Mouse (Mus musculus): ENCODE measurements around the gene Rbm25.

Rbm25 gene

DNA sequence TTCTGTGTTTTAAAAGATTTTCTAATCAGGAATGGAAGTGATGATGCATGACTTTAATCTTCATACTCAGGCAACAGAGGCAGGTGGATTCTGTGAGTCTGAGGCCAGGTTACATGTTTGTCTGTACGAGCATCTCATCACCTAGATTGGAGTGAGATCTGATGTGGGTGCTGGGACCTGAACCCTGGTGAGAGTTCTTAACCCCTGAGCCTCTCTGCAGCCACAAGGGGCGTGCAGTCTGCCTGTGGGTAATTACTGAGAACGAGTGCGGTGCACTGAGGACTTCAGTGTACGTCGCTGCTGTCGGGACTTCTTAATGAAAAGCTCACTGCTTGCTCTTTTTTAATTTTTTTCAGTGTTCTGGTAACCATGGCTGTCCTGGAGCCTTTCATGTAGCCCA lies 70.6 kb downstream of the Rbm25 start:
- CTCF ChIA-PET = no interaction called here
- POLR2A ChIA-PET = interaction anchor here in 2 of 4 experiments (0.6 to 2.8 kb wide), 3 partner anchors 12 to 46 kb away, joined by 3 to 8 read pairs (median 4); partner anchors contain the start of gene Psen1 (in 1 of the 2)

DNA sequence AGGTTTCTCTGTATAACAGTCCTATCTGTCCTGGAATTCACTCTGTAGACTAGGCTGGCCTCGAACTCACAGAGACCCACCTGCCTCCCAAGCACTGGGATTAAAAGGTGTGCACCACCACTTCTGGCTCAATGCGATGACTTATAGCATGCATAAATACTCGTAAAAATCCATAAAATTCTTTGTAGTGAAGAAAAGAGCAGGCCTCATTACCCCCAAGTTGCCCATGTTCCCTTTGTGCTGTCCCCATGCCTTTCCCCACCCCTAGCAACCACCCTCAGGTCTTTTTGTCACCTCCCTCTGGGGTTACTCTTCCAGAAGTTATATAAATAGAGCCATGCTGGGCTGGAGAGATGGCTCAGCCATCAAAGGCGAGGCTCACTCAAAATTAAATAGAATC lies 71.8 kb downstream of the Rbm25 start:
- CTCF ChIA-PET = no interaction called here
- POLR2A ChIA-PET = interaction anchor here in 2 of 4 experiments (1.0 to 2.0 kb wide), 2 partner anchors 9 to 71 kb away, joined by 3 to 6 read pairs; no protein-coding TSS in a partner anchor

DNA sequence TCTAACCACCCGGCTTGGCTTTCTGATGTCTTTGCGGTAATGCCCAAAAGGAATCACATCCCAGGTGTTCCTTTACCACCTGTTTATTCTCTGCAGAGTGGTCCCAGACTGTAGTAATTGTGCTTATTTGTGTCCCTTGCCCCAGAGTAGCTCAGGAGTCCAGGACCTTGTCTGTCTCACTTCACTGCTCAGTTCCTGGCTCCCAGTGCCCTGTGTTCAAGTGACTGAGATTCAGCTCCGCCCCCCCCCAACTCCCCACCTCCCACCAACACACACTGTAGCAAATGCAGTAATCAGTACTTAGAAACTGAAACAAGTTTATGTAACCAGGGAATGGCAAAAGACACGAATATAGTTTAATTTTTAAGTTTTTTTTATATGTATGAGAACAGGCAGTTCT lies 75.9 kb downstream of the Rbm25 start:
- CTCF ChIA-PET = interaction anchor here in 1 of 4 experiments (0.6 kb wide), 1 partner anchor 23 kb away, joined by 3 read pairs; no protein-coding TSS in a partner anchor
- POLR2A ChIA-PET = interaction anchor here in 3 of 4 experiments (0.7 to 2.5 kb wide), 8 partner anchors 11 to 215 kb away, joined by 3 to 12 read pairs (median 3); partner anchors contain the start of gene Numb (in 1 of the 3)

DNA sequence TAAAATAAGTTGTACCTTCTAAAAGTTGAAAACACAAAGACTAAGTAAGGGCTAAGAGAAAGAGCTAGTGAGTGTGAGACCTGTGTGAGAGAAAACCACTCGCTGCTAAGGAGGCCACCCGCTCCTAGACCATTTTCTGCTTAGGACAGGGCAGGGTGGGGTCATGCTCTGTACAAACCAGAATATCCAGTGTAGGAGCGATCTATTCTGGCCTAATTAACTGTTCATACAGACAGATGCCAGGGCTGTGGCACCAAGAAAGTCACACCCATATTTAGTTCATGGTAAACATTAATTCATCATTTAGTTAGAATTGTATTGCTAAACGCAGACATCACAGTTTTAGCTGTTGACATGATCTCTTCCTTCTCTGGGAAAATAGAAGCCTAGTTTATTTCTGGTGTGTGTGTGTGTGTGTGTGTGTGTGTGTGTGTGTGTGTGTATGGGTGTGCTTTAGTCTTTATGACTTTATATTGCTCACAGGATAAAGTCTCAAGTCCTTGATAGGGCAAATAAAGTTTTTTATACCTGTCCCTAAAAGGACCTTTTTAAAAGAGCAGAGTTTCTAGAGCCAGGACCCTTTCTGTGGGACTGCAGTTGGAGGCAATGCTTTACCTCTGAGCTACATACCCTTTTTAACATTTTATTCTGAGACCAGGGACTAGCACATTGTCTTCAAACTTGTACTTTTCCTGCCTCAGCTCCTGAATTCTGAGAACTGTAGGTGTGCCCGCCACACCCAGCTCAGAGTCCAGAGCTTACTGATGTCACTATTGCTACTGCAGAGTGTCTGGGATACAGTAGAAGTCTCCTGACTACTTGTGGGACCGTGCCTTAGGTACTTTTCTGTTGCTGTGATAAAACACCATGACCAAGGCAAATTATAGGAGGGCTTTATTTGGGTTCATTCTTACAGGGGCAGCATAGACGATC lies 77.4 kb downstream of the Rbm25 start:
- CTCF ChIA-PET = interaction anchor here in 1 of 4 experiments (0.7 kb wide), 1 partner anchor 45 kb away, joined by 3 read pairs; no protein-coding TSS in a partner anchor

DNA sequence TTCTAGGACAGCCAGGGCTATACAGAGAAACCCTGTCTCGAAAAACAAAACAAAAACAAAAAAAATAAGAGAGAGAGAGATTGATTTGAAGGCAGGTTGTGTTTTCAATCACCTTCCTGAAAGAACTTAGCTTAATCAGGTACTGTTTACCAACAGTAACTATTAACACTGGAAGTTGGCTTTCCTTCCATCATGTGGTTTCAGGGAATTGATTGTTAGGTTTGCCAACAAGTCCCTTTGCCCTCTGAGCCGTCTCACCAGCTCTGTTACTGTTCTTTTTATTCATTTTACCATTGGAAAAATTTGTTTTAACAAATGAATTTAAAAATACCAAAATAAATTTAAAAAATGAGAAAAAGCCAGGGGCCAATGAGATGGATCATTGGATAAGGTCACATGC lies 78.9 kb downstream of the Rbm25 start:
- ChIA-PET CTCF (no interaction called here), POLR2A (interaction anchor here in 2 of 4 experiments (0.6 to 1.3 kb wide), 7 partner anchors 8 to 180 kb away, joined by 3 to 4 read pairs (median 3); no protein-coding TSS in a partner anchor)

More for the DNA sequence above, 77.4 kb downstream of the Rbm25 start:
- POLR2A ChIA-PET = interaction anchor here in 3 of 4 experiments (0.5 to 2.5 kb wide), 8 partner anchors 15 to 444 kb away, joined by 3 to 12 read pairs (median 4); partner anchors contain the start of gene Psen1 (in 2 of the 3)

DNA sequence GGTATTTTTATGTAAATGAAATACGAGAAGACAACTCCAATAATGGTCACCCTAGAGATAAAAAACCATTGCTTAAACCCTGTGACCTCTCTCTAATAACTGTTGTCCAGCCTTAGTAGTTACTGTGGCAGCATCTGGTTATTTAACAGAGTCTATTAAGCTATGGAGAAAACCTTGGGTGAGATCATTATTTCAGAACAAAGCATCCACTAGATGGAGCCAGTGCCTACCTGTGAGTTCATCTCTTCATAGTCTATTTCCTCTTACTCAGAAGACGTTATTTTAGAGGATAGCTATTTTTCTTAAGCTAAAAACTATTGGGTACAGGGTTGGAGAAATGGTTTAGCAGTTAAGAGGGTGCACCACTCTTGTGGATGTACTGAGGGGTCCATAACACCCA lies 82.7 kb downstream of the Rbm25 start:
- ChIA-PET CTCF (interaction anchor here (0.6 to 1.7 kb wide), 21 partner anchors 10 to 419 kb away, joined by 3 to 9 read pairs (median 3); partner anchors contain the start of gene Acot2 (in 1 of the 4)), POLR2A (interaction anchor here in 3 of 4 experiments (0.6 to 1.6 kb wide), 9 partner anchors 11 to 1928 kb away, joined by 3 to 6 read pairs (median 4); partner anchors contain the start of gene Psen1 (in 2 of the 3))

DNA sequence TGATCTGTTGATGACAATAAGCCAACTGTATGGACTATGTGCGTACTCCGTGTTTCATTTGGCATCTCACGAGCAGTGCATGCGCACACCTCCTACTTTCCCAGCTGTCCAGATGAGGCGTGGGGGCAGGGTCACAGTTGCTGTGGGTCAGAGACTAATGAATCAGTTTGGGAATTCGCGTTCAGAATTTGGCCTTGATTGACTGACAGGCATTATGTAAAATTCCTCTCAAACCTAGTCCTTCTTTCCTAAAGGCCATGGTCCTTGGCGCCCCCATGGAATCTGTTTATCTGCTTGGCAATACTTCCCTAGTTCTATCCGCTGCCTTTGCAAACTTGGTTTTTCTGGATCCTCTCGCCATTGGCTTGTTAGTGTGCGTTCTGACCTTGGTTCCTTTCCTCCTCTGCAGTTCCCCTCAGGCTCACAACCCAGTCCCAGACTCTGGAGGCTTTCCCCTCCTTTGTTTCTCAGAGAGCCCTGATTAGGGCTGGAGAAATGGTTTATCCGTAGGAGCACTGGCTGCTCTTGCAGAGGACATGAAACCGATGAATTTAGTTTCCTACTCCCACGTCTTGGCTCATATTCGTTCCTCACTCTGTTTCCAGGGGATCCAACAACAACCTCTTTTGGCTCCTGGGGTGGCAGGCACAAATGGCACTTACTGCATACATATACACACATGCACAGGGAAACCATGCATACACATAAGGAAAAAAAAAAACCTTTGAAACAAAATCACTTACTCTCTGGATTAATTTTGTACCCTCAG lies 85.6 kb downstream of the Rbm25 start:
- ChIA-PET POLR2A (no interaction called here), CTCF (no interaction called here)

DNA sequence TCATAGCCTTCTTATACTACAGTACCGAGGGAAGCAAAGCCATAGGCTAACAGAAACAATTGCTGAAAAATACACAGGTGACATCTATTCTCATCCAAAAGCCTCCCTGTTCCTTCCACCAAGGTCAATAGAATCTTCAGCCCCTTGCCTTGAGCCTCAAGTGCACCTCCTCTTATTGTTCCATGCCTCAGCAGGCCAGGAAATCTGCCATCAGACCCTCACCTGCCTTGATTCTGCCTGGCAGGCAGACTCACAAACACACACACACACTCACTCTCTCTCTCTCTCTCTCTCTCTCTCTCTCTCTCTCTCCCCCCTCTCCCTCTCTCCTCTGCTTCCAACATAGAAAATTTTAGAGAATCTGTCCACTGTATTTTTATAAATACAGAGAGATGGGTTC lies 88.4 kb downstream of the Rbm25 start:
- CTCF ChIA-PET = interaction anchor here in 1 of 4 experiments (0.7 kb wide), 1 partner anchor 802 kb away, joined by 12 read pairs; no protein-coding TSS in a partner anchor
- POLR2A ChIA-PET = interaction anchor here in 1 of 4 experiments (0.7 kb wide), 1 partner anchor 67 kb away, joined by 4 read pairs; no protein-coding TSS in a partner anchor

DNA sequence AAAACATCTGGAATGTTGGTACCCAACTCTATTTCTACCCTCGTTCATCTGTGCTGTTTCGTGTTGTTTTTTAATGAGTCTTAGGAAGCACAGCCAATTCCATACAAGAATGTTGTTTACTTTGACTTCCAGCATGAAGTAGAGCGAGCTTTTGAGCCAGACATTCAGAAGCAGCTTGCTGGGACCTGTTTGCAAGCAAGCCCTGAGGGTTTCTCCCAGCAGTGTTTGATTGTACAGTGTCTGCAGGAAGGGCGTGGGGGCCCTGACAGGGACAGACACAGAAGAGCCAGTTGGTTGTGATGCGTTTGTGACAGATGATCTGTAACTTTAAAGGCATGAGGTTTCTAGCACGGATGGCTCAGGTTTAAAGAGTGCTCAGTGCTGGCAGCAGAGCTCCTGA lies 90.2 kb downstream of the Rbm25 start:
- ChIA-PET POLR2A (interaction anchor here in 3 of 4 experiments (0.7 to 1.4 kb wide), 4 partner anchors 10 to 188 kb away, joined by 3 to 6 read pairs (median 3); no protein-coding TSS in a partner anchor), CTCF (interaction anchor here in 1 of 4 experiments (1.2 kb wide), 1 partner anchor 342 kb away, joined by 3 read pairs; no protein-coding TSS in a partner anchor)

DNA sequence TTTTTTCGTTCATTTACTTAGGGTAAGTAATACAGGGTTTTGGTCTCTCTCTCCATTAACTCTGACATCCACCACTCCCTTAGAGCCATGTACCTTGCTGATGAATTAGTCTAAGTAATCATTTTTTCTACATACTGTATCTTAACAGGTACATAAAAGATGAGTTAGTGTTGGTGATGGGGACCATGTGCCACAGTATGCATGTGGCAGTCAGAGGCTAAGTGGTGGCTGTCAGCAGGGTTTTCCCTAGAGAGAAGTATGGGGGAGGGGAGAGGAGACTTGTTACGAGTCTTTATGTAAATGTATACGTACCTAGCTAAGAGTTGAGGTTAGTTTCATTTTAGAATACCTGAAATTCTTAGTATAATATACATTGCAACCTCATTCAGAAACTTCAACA lies 92.0 kb downstream of the Rbm25 start:
- ChIA-PET CTCF (no interaction called here), POLR2A (interaction anchor here in 1 of 4 experiments (0.8 kb wide), 1 partner anchor 12 kb away, joined by 3 read pairs; no protein-coding TSS in a partner anchor)

DNA sequence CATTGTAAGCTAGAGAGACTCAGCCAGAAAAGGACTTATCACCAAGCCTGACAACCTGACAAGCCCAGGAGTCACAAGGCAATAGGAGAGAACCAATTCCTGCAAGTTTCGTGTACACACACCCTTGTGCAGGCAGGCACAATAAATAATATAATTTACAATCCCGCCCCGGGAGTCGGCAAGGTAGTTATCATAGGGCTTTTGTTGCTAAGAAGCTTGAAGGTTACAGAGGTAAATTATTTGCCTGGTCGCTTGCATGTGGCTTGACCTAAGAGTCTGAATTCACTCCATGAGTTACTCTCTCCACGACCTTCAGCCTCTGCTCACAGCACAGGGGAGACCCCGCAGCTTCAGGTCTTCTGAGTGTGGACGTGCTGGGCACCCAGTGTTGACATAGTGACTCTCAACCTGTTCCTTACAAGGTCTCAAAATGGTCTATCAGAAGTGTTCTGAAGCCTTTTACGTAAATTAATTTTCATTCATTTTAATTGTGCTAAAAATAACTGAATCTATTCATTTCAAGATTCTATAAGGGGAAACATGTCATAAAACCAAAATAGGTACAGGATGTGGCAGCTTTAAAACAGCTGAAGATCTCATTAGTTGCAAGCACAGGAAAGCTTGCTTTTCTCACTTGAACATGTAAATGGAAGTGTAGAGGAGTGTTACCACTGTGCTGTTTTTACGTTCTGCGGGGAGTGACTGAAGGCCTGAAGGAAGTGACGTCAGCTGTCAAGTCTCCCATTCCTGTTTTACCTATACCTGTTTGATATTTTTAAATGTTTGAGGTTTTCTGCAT lies 95.7 kb downstream of the Rbm25 start:
- ChIA-PET CTCF (interaction anchor here in 1 of 4 experiments (0.5 kb wide), 1 partner anchor 467 kb away, joined by 3 read pairs; no protein-coding TSS in a partner anchor), POLR2A (interaction anchor here in 2 of 4 experiments (0.6 to 1.0 kb wide), 2 partner anchors 9 to 180 kb away, joined by 3 read pairs; no protein-coding TSS in a partner anchor)

DNA sequence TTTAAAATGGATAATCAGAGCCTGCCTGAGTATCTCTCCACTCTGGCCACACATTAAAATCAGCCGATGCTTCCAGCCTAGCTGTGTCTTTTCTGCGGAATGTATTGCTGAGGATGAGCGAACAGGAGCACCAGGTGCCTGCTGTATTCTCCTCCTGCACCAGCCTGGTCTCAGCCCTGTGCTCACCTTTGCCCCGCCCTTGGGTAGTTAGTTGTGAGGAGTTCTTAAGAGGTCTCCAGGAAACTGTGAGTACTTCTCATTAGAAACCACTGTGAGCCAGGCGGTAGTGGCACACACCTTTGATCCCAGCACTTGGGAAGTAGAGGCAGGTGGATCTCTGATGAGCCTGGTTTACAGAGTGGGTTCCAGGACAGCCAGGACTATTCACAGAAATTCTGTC lies 101.2 kb downstream of the Rbm25 start:
- CTCF ChIA-PET = interaction anchor here in 1 of 4 experiments (1.1 kb wide), 1 partner anchor 38 kb away, joined by 3 read pairs; no protein-coding TSS in a partner anchor
- POLR2A ChIA-PET = interaction anchor here in 2 of 4 experiments (0.6 to 1.3 kb wide), 4 partner anchors 8 to 100 kb away, joined by 3 to 5 read pairs (median 4); partner anchors contain the start of gene Psen1 (in 1 of the 2)
